Mouse (Mus musculus) olfactory bulb, adult 2 months (tissue): ENCODE data around the gene Gpr62. TPM values are rescaled to one million over a fixed set of nuclear protein-coding genes. Genes with fewer than 3 reads are reported as not detected.

ENCODE experiments used
- H3K27ac ChIP-seq: fragments of 200-500 bp; 2 replicates; pipeline ENCODE4 v1.5.1; 2012; ENCODE audit warnings: low read depth, low read length; ENCODE audit not compliant: insufficient read depth
- H3K4me1 ChIP-seq: fragments of 200-500 bp; 2 replicates; pipeline ENCODE4 v1.6.1; 2012; ENCODE audit warnings: low read length; ENCODE audit not compliant: control insufficient read depth, insufficient read depth
- H3K4me3 ChIP-seq: fragments of 200-500 bp; 2 replicates; pipeline ENCODE4 v1.5.1; 2012; ENCODE audit warnings: mild to moderate bottlenecking, low read depth, low read length, moderate library complexity; ENCODE audit not compliant: insufficient read depth
- CTCF ChIP-seq: fragments of 200-500 bp; IDR thresholded peaks from 2 replicates; pipeline ENCODE4 v1.5.1; 2012; ENCODE audit warnings: low read depth, mild to moderate bottlenecking, low read length, moderate library complexity; ENCODE audit not compliant: insufficient read depth
- POLR2A ChIP-seq: fragments of 200-500 bp; IDR thresholded peaks from 2 replicates; pipeline ENCODE4 v1.6.1; 2012; ENCODE audit warnings: mild to moderate bottlenecking, low read depth, low read length, moderate library complexity; ENCODE audit not compliant: insufficient read depth
- WGBS: fragments of 180-500 bp; shearing (Covaris S2); methylation state at CpG from one replicate; pipeline ENCODE4 v1.1.7; 2018; 5-methylcytosine and 5-hydroxymethylcytosine counted together
- polyA plus RNA-seq: library from polyadenylated mRNA; stranded (reverse); fragments of >200 nt; gene quantifications from 2 replicates; pipeline ENCODE4 v1.2.4, GENCODE M21; 2012; ENCODE audit warnings: low replicate concordance; ENCODE audit not compliant: missing spikeins, insufficient read depth, insufficient read length

Gpr62 gene
- polyA plus RNA-seq, 1 experiment, result not detected

DNA sequence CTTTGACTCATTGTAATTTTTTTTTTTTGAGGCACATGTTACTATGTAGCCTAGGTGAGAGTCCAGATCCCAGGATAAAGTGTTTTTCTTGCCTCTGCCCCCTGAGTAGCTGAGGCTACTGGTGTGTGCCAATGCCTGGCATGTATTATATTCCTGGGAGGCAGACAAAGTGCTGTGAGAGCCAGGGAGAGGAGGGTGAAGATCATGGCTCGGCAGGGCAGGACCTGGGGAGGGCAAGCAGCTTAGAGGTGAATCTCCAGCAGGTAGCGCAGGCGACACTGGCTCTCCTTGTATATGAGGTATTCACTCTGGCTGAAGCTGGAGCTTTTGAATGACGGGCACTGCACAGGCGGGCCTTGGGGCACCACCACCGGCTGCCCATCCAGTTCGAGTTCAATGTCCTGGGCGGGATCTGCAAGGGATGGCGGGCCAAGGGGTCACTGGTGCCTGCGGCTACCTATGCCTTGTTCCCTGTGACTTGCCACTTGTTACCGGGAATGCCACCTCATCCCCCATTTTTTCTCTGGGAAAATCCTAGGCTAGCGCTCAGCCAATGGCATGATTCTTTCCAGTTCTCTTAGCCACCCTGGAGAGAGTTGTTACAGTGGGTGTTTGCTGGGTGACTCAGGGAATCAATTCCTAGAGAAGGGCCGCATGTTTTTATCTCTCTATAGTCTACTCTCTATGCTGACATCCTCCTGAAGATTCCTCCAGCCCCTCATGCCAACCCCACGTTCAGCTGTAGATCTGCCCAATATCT, 5.4 kb upstream of the Gpr62 start:
- H3K27ac ChIP-seq, result peak overlapping the region; percentile 10; the same call in 1 of the 2 replicates
- no peak for TF ChIP-seq CTCF
- H3K4me3 ChIP-seq, result no peak overlapping the region
- WGBS, result 64% methylated on average over 14 of the region's 14 CpGs
- H3K4me1 ChIP-seq, result peaks cover 38% of the 10 kb centered on the region

DNA sequence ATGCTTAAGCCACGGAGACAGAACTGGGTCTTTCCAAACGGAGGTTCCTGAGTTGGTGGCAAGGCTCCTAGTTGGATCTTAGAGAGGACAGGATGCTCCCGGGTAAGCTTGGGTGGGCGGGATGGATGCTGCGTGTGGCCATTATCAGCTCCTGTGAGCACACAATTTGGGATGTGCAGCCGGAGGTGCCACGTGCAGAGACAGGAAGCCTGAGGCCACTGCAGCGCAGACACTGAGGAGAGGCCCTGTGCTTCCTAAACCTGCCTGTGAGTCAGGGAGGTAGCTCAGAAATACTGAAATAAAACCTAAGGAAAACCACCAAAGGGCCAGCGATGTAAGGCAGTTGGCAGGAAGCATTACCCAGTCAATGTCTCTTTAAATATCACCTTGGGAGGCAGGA, 4.0 kb upstream of the Gpr62 start:
- 72% methylated on average over 9 of the region's 9 CpGs for WGBS
- H3K4me3 ChIP-seq, result no peak overlapping the region
- TF ChIP-seq POLR2A, result no peak
- TF ChIP-seq CTCF, result no peak

DNA sequence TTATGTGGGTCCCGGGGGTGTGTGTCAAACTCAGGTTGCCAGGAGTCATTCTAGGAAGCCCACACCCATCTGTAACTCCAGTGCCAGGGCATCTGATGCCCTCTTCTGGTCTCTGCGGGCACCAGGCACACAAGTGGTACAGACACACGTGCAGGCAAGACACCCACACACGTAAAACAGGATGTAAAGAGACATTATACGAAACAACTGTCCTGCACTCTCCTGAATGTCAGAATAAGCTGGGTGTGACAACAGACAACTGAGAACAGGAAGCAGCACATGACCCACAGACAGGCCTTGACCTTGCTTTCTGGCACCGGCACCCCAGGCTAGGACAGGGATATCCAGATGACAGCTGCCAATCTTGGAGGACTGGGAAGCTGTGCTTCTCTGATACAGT, 3.6 kb upstream of the Gpr62 start:
- H3K4me1 ChIP-seq, result peaks cover 36% of the 10 kb centered on the region
- TF ChIP-seq CTCF, result no peak
- TF ChIP-seq POLR2A, result no peak
- no peak overlapping the region for H3K27ac ChIP-seq
- 74% methylated on average over 6 of the region's 6 CpGs for WGBS
- H3K4me3 ChIP-seq, result no peak overlapping the region

More for the DNA sequence above, 4.0 kb upstream of the Gpr62 start:
- Histone ChIP-seq H3K27ac (no peak overlapping the region), H3K4me1 (peaks cover 36% of the 10 kb centered on the region)

DNA sequence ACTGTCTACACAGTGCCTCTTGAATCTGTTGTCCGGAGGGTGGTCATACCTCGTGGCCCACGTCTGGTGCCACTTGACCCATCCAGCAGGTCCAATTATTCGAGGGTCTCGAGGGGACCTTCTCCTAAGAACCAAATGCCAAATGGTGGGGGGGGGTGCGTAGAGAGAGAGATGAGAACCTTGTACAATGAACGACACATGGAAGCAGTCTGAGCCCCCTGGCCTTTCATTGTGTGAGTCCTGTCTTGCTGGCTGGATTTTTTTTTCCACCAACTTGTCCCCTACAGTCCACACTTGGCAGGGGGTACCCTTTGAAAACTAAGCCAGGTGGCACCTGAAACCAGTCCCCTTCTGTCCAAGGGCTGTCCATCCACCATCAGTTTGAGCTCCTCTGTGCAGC, 2.0 kb upstream of the Gpr62 start:
- 94% methylated on average over 7 of the region's 7 CpGs for WGBS
- Histone ChIP-seq H3K4me1 (peaks cover 29% of the 10 kb centered on the region), H3K27ac (no peak overlapping the region), H3K4me3 (no peak overlapping the region)
- TF ChIP-seq CTCF (no peak), POLR2A (no peak)

DNA sequence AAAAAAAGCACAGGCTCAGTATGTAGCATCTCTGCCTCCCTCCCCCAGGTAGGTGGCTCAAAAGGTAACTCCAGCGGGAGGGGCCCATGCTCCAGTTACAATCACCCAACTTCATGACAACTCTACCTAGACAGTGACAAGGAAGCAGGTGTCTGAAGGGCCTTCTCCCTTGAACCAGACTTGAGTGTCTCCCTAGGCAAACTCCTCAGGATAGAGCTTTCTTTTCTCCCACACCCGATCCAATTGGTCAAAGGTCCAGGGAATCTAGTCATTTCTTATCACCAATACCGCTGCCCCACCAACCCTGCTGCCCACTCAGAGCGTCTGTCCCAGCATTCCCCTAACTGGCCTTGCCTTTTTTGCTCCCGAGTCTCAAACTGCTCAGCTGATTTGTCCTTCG, 983 bp upstream of the Gpr62 start:
- TF ChIP-seq CTCF (no peak), POLR2A (no peak)
- Histone ChIP-seq H3K4me1 (peaks cover 21% of the 10 kb centered on the region), H3K4me3 (no peak overlapping the region), H3K27ac (no peak overlapping the region)
- WGBS, result 95% methylated on average over 6 of the region's 6 CpGs

DNA sequence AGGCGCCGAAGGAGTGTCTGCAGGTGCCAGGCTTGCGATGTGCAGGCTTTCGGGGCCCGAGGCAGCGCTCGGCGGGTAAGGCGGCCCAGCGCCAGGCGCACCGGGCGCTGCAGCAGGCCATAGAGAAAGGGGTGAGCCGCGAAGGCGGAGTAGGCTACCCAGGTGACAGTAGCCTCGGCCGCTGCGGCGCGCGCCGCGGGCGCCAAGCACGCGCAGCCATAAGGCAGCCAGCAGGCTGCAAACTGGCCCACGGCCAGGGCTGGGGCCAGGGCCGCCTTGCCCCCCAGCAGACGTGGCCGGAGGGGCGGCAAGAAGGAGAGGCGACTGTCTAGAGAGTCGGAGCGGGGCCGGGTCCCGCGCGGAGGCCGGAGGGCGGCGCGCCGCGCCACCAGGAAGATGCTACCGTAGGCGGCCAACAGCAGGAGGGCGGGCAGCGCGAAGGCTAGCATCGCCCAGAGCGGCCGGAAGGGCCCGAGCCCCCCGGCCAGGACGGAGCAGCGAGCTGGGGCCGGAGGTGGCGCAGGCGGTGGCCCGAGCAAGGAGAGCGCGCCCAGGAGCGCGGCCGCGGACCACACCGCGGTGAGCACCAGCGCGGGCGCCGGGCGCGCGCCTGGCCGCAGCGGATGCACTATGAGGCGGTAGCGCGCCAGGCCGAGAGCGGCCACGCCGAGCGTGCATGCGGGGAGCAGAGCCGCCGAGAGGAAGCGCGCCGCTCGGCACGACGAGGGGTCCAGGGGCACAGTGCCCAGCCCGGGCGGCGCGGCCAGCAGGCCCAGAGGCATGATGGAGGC, 792 bp downstream of the Gpr62 start:
- 2% methylated on average over 99 of the region's 99 CpGs for WGBS
- Histone ChIP-seq H3K27ac (peak overlapping the region; percentile 93), H3K4me1 (peaks cover 20% of the 10 kb centered on the region), H3K4me3 (peak overlapping the region; percentile 77)
- TF ChIP-seq POLR2A (peak; percentile 34), CTCF (no peak)

DNA sequence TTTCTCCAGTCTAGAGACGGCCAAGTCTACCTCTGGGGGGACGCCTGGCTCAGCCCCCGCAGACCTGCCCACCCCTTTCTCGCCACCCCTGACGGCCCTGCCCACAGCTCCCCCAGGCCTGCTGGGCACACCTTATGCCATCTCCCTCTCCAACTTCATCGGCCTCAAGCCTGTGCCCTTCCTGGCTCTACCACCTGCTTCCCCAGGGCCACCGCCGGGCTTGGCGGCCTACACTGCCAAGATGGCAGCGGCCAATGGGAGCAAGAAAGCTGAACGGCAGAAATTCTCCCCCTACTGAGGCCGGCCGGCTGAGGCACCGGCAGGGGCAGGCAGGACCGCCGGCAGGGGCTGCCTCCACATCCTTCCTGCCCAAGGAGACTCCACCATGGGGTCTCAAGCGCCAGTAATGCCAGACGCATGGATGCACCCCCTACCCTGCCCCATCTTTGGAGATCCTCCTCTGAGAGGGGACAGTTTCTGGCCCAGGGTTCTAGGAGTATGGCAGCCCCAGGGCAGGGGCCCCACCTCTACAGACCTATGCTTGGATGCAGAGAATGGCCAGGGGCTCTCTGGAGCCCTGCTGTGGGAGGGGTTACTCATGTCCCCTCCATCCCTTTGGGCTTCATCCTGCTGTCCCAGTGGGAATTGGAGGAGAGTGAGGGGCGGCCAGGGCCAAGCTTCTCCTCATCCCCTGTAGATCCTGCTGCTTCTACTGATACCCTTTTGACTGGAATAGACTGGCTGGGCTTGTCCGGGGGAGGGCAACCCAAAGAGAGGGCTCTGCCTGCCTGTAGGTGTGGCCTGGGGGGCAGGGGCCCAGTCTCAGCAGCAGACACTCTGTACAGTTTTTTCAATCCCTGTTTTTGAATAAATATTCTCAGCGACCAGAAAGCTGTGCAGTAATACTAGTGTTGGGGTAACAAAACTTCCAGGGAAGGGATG, 2.3 kb downstream of the Gpr62 start:
- Histone ChIP-seq H3K4me1 (peaks cover 21% of the 10 kb centered on the region), H3K4me3 (no peak overlapping the region), H3K27ac (no peak overlapping the region)
- TF ChIP-seq CTCF (no peak), POLR2A (no peak)
- 87% methylated on average over 21 of the region's 21 CpGs for WGBS

DNA sequence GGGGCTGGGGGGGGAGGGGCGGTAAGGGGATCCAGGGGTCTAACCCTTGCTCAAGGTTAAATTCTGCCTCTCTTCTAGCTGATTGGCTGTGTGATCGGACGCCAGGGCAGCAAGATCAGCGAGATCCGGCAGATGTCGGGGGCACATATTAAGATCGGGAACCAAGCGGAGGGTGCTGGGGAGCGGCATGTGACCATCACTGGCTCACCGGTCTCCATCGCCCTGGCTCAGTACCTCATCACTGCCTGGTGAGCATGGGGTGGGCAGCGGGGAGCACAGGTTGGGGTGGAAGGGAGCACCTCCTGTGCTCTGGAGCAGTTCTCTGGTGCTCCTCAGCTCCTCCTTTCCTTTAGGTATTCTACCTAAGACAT, 3.3 kb downstream of the Gpr62 start:
- H3K4me3 ChIP-seq, result no peak overlapping the region
- WGBS, result 96% methylated on average over 12 of the region's 12 CpGs
- peaks cover 26% of the 10 kb centered on the region for H3K4me1 ChIP-seq
- TF ChIP-seq CTCF (no peak), POLR2A (no peak)
- no peak overlapping the region for H3K27ac ChIP-seq
